In genomic region chr2:109694838-109695225, GRCm38 (mm10) we compare ENCODE assay signal across 8 mouse cellular contexts. TPM values are rescaled to one million over a fixed set of nuclear protein-coding genes. Genes with fewer than 3 reads are reported as not detected.
DNase-seq lines count a peak whose midpoint lies in the region; ATAC-seq and TF ChIP-seq lines count a peak whose summit lies in the region.

No protein-coding gene starts in this region.

- no peak for TF ChIP-seq EP300 in liver, postnatal 0 days (IDR thresholded peaks at IDR 0.05; ENCODE audit: low read depth)

- peak overlapping the region; percentile 76 for H3K4me2 ChIP-seq in forebrain, embryonic 15.5 days (replicated peaks)
- H3K4me2 ChIP-seq in liver, postnatal 0 days (ENCODE audit: low read depth, low read length): peak overlapping the region; percentile 65

- peak; percentile 74 for ATAC-seq in forebrain, embryonic 15.5 days (replicated peaks)
- 0 out of 2 replicates have a peak, but pooled peaks have one; percentile 36 for ATAC-seq in liver, postnatal 0 days

- under 1% methylated on average over 12 of the region's 12 CpGs for WGBS in forebrain, embryonic 15.5 days
- 3% methylated on average over 12 of the region's 12 CpGs for WGBS in liver, postnatal 0 days (ENCODE audit: insufficient replicate concordance)

- H3K9me3 ChIP-seq in ES-E14 (ENCODE audit: control insufficient read depth, insufficient read depth, low read depth, low read length): no peaks in the 10 kb centered on the region
- H3K9me3 ChIP-seq in forebrain, embryonic 15.5 days: no peaks in the 10 kb centered on the region
- no peaks in the 10 kb centered on the region for H3K9me3 ChIP-seq in liver, postnatal 0 days (ENCODE audit: low read length)

- H3K4me1 ChIP-seq in ES-E14 (ENCODE audit: control insufficient read depth in 2 of 2, insufficient read depth in 2 of 2, low read length in 2 of 2, poor library complexity in 1 of 2): no peaks in the 10 kb centered on the region
- H3K4me1 ChIP-seq in forebrain, embryonic 15.5 days: peaks cover 38% of the 10 kb centered on the region
- H3K4me1 ChIP-seq in liver, postnatal 0 days (ENCODE audit: insufficient read depth): no peaks in the 10 kb centered on the region

- peak overlapping the region; percentile 72 to 73 for H3K4me3 ChIP-seq in ES-E14 (ENCODE audit: insufficient read depth in 1 of 2, low read depth in 1 of 2, low read length in 2 of 2, poor library complexity in 1 of 2, severe bottlenecking in 1 of 2)
- H3K4me3 ChIP-seq in forebrain, embryonic 15.5 days: peak overlapping the region; percentile 53
- H3K4me3 ChIP-seq in liver, postnatal 0 days (ENCODE audit: low read depth, low read length): peak overlapping the region; percentile 45; the same call in 1 of the 2 replicates

- peaks cover 75% of the 10 kb centered on the region for H3K27me3 ChIP-seq in forebrain, embryonic 15.5 days
- H3K27me3 ChIP-seq in liver, postnatal 0 days (ENCODE audit: insufficient read depth, low read length): peaks cover 29% of the 10 kb centered on the region

- H3K9ac ChIP-seq in ES-E14 (ENCODE audit: insufficient read depth, low read depth, low read length, poor library complexity, severe bottlenecking): 0 out of 2 replicates have a peak overlapping the region, but pooled peaks have one; percentile 32
- no peak overlapping the region for H3K9ac ChIP-seq in forebrain, embryonic 15.5 days (replicated peaks)
- H3K9ac ChIP-seq in liver, postnatal 0 days (replicated peaks): no peak overlapping the region

- in situ Hi-C loops in ES-E14 (cut with MboI; ENCODE audit: low sequenced_read_pairs in 2 of 2, unreplicated experiment in 2 of 2): loop anchor here in 1 of 2 experiments (25.0 kb wide), 1 partner anchor 983 kb away; no protein-coding TSS in a partner anchor

- no peak overlapping the region for H3K27ac ChIP-seq in ES-E14 (ENCODE audit: insufficient read depth, low read depth, low read length, poor library complexity, severe bottlenecking)
- H3K27ac ChIP-seq in forebrain, embryonic 15.5 days (replicated peaks): no peak overlapping the region
- no peak overlapping the region for H3K27ac ChIP-seq in liver, postnatal 0 days (ENCODE audit: low read depth)

- H3K36me3 ChIP-seq in ES-E14 (ENCODE audit: control insufficient read depth, insufficient read depth, low read length, poor library complexity, severe bottlenecking): no peaks in the 10 kb centered on the region
- H3K36me3 ChIP-seq in forebrain, embryonic 15.5 days: no peaks in the 10 kb centered on the region
- H3K36me3 ChIP-seq in liver, postnatal 0 days (replicated peaks; ENCODE audit: insufficient read depth, low read length): no peaks in the 10 kb centered on the region

- intact Hi-C loops in heart, postnatal 14 days (cut with DNase I): loop anchor here (2.0 to 10.0 kb wide), 4 partner anchors 190 to 1006 kb away; no protein-coding TSS in a partner anchor

- peak; percentile 79 for DNase-seq in ES-E14 (ENCODE audit: low read depth, low spot score)
- DNase-seq in cerebellum, adult 18-20 months: peak; percentile 91 to 92
- DNase-seq in heart, postnatal 14 days: peak; percentile 70 to 80
- peak; percentile 81 for DNase-seq in layer of hippocampus, adult 11-12 months (ENCODE audit: low spot score)
- DNase-seq in liver, postnatal 0 days: peak; percentile 60
- peak; percentile 28 for DNase-seq in ovary, postnatal 14 days (ENCODE audit: low spot score)
- DNase-seq in natural killer cell, adult 2 months (ENCODE audit: low spot score in 2 of 2): no peak

- peak; percentile 65 for TF ChIP-seq CTCF in liver, postnatal 0 days (IDR thresholded peaks at IDR 0.05; ENCODE audit: low read depth)

TF ChIP-seq in ES-E14, 5 proteins besides CTCF, POLR2A, EP300 and RAD21:
- TF ChIP-seq ZNF384 (IDR thresholded peaks at IDR 0.05; ENCODE audit: low read depth, low read length): no peak
- TF ChIP-seq ZC3H11A (IDR thresholded peaks at IDR 0.05; ENCODE audit: borderline replicate concordance, low read depth, low read length): peak; percentile 84

RNA-seq across cellular contexts. Expression of gene Bdnf, which starts 20.3 kb away (rescaled TPM):
- 3.6 and 5.4 TPM in 2 replicates for total RNA-seq in ES-E14 (2012; rRNA removed)
- 2.4 and 2.5 TPM in 2 replicates for polyA plus RNA-seq in forebrain, embryonic 15.5 days (2015; fragmentation: Nextera tagmentation; extraction: Ambion mirVana)
- total RNA-seq in heart, postnatal 14 days (2021): 1 to 10 TPM; 2.2 to 2.5 TPM
- polyA plus RNA-seq in liver, postnatal 0 days (2015; fragmentation: Nextera tagmentation; extraction: Ambion mirVana): 0.12 TPM in 2 replicates

Comparison
In these comparisons a context has a peak if more than half of its experiments do, and no peak if none do; other contexts are left out.
1. DNase-seq: peak in ES-E14 (single experiment), cerebellum, adult 18-20 months (2 of 2), heart, postnatal 14 days (2 of 2), layer of hippocampus, adult 11-12 months (single experiment), liver, postnatal 0 days (single experiment) and ovary, postnatal 14 days (single experiment); none in natural killer cell, adult 2 months (0 of 2).
2. Peak in every context shown above with its lines, with median percentiles within 50 percentile points of each other: H3K4me3 ChIP-seq.